Mouse (Mus musculus) MEL (cell line): ENCODE data around the gene Klhdc9. TPM values are rescaled to one million over a fixed set of nuclear protein-coding genes. Genes with fewer than 3 reads are reported as not detected.
A peak's percentile ranks its signal among the peaks of the same experiment; 100 is the strongest.
"Not testable (repeated sequence)": the region's sequence is repeated elsewhere in the genome, so short reads cannot be mapped to it uniquely, and the experiment has no call there.

Experiments used
- DNase-seq: peaks from one replicate; pipeline ENCODE4 v3.0.0; 2011; ENCODE audit warnings: low read depth, low spot score
- H3K27ac ChIP-seq: 2 replicates; pipeline ENCODE4 v1.5.1; 2012; ENCODE audit warnings: low read depth, mild to moderate bottlenecking, control low read depth, low read length, moderate library complexity; ENCODE audit not compliant: control insufficient read depth
- H3K27me3 ChIP-seq, 2 experiments: fragments of 150-350 bp in 1 of 2; sonication (generic) in 1 of 2; 2 replicates each; pipeline ENCODE4 v1.6.1; 2012; ENCODE audit warnings: low read length in 2 of 2, mild to moderate bottlenecking in 2 of 2, improper control_type of control experiment in 1 of 2, moderate library complexity in 1 of 2; ENCODE audit not compliant: insufficient read depth in 2 of 2, control insufficient read depth in 1 of 2
- H3K36me3 ChIP-seq, 2 experiments: 2 replicates each; pipeline ENCODE4 v1.6.1; 2012 to 2014; ENCODE audit warnings: low read length in 2 of 2, improper control_type of control experiment in 1 of 2, inconsistent platforms in 1 of 2, mild to moderate bottlenecking in 1 of 2; ENCODE audit not compliant: insufficient read depth in 2 of 2, control insufficient read depth in 1 of 2
- H3K4me1 ChIP-seq, 2 experiments: fragments of 150-350 bp in 1 of 2; sonication (generic) in 1 of 2; 2 replicates each; pipeline ENCODE4 v1.6.1; 2012; ENCODE audit warnings: low read length in 2 of 2, improper control_type of control experiment in 1 of 2, mild to moderate bottlenecking in 1 of 2; ENCODE audit not compliant: insufficient read depth in 2 of 2, control insufficient read depth in 1 of 2
- H3K4me3 ChIP-seq, 2 experiments: fragments of 150-350 bp in 1 of 2; sonication (generic) in 1 of 2; 2 replicates each; pipeline ENCODE4 v1.5.1; 2012; ENCODE audit warnings: low read depth in 2 of 2, low read length in 2 of 2, mild to moderate bottlenecking in 2 of 2, moderate library complexity in 2 of 2, control low read depth in 1 of 2, improper control_type of control experiment in 1 of 2; ENCODE audit not compliant: control insufficient read depth in 1 of 2, insufficient read depth in 1 of 2
- H3K79me2 ChIP-seq: 2 replicates; pipeline ENCODE4 v1.6.1; 2012; ENCODE audit warnings: mild to moderate bottlenecking, low read length, moderate library complexity; ENCODE audit not compliant: control insufficient read depth, poor library complexity, insufficient read depth
- H3K9ac ChIP-seq: 2 replicates; pipeline ENCODE4 v1.6.1; 2012; ENCODE audit warnings: low read depth, mild to moderate bottlenecking, control low read depth, low read length, moderate library complexity; ENCODE audit not compliant: control insufficient read depth, poor library complexity, severe bottlenecking
- H3K9me3 ChIP-seq: fragments of 150-350 bp; sonication (generic); replicated peaks from 2 replicates; pipeline ENCODE4 v1.6.1; 2012; ENCODE audit warnings: mild to moderate bottlenecking, low read length, improper control_type of control experiment, moderate library complexity; ENCODE audit not compliant: insufficient read depth
- CHD1 ChIP-seq: IDR thresholded peaks from 2 replicates; pipeline ENCODE4 v1.6.1; 2012; ENCODE audit warnings: low read depth, mild to moderate bottlenecking, inconsistent platforms, low read length, improper control_type of control experiment
- CHD2 ChIP-seq: IDR thresholded peaks from 2 replicates; pipeline ENCODE4 v1.6.1; 2011; ENCODE audit warnings: low read length, improper control_type of control experiment
- CTCF ChIP-seq, 3 experiments: IDR thresholded peaks in 2 of 3; conservative IDR thresholded peaks in 1 of 3; 2 replicates each; pipeline ENCODE4 v1.5.1; 2011 to 2012; ENCODE audit warnings: low read length in 3 of 3, low read depth in 2 of 3, mild to moderate bottlenecking in 2 of 3, improper control_type of control experiment in 1 of 3, inconsistent platforms in 1 of 3, mixed read lengths in 1 of 3, moderate library complexity in 1 of 3; ENCODE audit not compliant: control insufficient read depth in 1 of 3, insufficient read depth in 1 of 3, poor library complexity in 1 of 3, severe bottlenecking in 1 of 3
- GABPA ChIP-seq: IDR thresholded peaks from 2 replicates; pipeline ENCODE4 v1.6.1; 2012; ENCODE audit warnings: low read depth, mild to moderate bottlenecking, inconsistent platforms, low read length, improper control_type of control experiment, moderate library complexity
- GATA1 ChIP-seq: IDR thresholded peaks from 2 replicates; pipeline ENCODE4 v1.6.1; 2011; ENCODE audit warnings: low read depth, low read length, improper control_type of control experiment
- KAT2A ChIP-seq: conservative IDR thresholded peaks from 2 replicates; pipeline ENCODE4 v1.6.1; 2012; ENCODE audit warnings: low read depth, low read length, improper control_type of control experiment, inconsistent platforms
- MAFK ChIP-seq: IDR thresholded peaks from 2 replicates; pipeline ENCODE4 v1.6.1; 2011; ENCODE audit warnings: low read depth, mild to moderate bottlenecking, low read length, improper control_type of control experiment, borderline replicate concordance
- MYC ChIP-seq: IDR thresholded peaks from 2 replicates; pipeline ENCODE4 v1.6.1; 2011; ENCODE audit warnings: low read depth, mild to moderate bottlenecking, low read length, improper control_type of control experiment, moderate library complexity
- NRF1 ChIP-seq: IDR thresholded peaks from 2 replicates; pipeline ENCODE4 v1.6.1; 2014; ENCODE audit warnings: low read depth, mild to moderate bottlenecking, inconsistent platforms, low read length, improper control_type of control experiment, moderate library complexity; ENCODE audit not compliant: poor library complexity, insufficient read depth, severe bottlenecking
- POLR2A ChIP-seq, 2 experiments: IDR thresholded peaks; 2 replicates each; pipeline ENCODE4 v1.6.1; 2011 to 2012; ENCODE audit warnings: low read length in 2 of 2, mild to moderate bottlenecking in 2 of 2, control low read depth in 1 of 2, improper control_type of control experiment in 1 of 2, low read depth in 1 of 2, moderate library complexity in 1 of 2; ENCODE audit not compliant: control insufficient read depth in 1 of 2, insufficient read depth in 1 of 2, poor library complexity in 1 of 2
- POLR2AphosphoS2 ChIP-seq: IDR thresholded peaks from 2 replicates; pipeline ENCODE4 v1.6.1; 2011; ENCODE audit warnings: low read length, improper control_type of control experiment
- POLR2AphosphoS5 ChIP-seq: IDR thresholded peaks from 2 replicates; pipeline ENCODE4 v1.6.1; 2012; ENCODE audit warnings: low read depth, borderline replicate concordance, mild to moderate bottlenecking, inconsistent platforms, low read length, moderate library complexity, mixed read lengths
- RAD21 ChIP-seq: IDR thresholded peaks from 2 replicates; pipeline ENCODE4 v1.6.1; 2011; ENCODE audit warnings: mild to moderate bottlenecking, low read depth, low read length, improper control_type of control experiment
- RCOR1 ChIP-seq: IDR thresholded peaks from 2 replicates; pipeline ENCODE4 v1.6.1; 2012; ENCODE audit warnings: low read depth, mild to moderate bottlenecking, inconsistent platforms, low read length, improper control_type of control experiment
- SMC3 ChIP-seq: IDR thresholded peaks from 2 replicates; pipeline ENCODE4 v1.6.1; 2011; ENCODE audit warnings: low read depth, low read length, improper control_type of control experiment
- TBP ChIP-seq: IDR thresholded peaks from 2 replicates; pipeline ENCODE4 v1.8.0; 2011; ENCODE audit warnings: low read depth, low read length, improper control_type of control experiment
- TCF12 ChIP-seq: IDR thresholded peaks from 2 replicates; pipeline ENCODE4 v1.6.1; 2014; ENCODE audit warnings: low read depth, mild to moderate bottlenecking, inconsistent platforms, low read length, improper control_type of control experiment, moderate library complexity
- ZKSCAN1 ChIP-seq: IDR thresholded peaks from 2 replicates; pipeline ENCODE4 v1.6.1; 2012; ENCODE audit warnings: low read depth, mild to moderate bottlenecking, inconsistent platforms, low read length, improper control_type of control experiment, moderate library complexity
- ZNF384 ChIP-seq: IDR thresholded peaks from 2 replicates; pipeline ENCODE4 v1.6.1; 2012; ENCODE audit warnings: low read depth, mild to moderate bottlenecking, inconsistent platforms, low read length, improper control_type of control experiment
- polyA plus RNA-seq, 2 experiments: library from polyadenylated mRNA; stranded (reverse) in 1 of 2; unstranded in 1 of 2; fragments of >175 nt in 1 of 2; fragments of >200 nt in 1 of 2; gene quantifications; 2 replicates each; pipeline versions ENCODE4 v1.2.1 to v1.2.4; 2012; ENCODE audit warnings: low replicate concordance in 2 of 2, low read depth in 1 of 2; ENCODE audit not compliant: insufficient read length in 2 of 2, insufficient read depth in 1 of 2, missing spikeins in 1 of 2
- total RNA-seq: library from RNA; depleted of rRNA; stranded (reverse); fragments of 300-350 nt; gene quantifications from 2 replicates; pipeline ENCODE4 v1.2.3, GENCODE M21; 2012

Gene Klhdc9
- total and polyA plus RNA-seq, 3 experiments, result 0.08 TPM; not detected in 2

DNA sequence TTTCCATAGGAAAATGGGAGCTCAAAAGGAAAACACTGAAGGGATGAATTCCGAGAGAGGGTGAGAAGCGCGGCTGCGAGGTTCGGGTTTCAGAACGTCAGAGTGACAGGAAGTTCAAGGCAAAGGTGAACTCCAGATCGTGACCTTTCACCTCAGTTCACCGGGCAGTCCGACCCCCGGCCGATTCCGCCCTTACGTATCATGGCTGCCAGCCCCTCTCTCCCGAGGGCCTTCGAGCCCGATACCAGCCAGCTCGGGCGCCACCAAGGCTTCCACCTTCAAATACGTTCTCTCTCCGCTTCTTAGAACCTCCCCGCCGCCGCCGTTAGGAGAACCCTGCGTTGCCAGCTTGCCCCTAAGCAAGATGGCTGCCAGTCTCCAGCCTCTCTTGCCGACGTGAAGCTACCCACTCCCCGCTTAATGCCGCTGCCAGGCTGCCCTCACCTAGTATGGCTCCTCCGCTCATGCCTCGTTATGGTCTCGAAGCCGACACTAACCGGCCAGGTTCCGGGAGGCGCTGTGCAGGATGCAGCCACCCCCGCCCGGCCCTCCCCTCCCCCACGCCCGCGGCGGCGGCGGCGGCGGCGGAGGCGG lies 31.7 kb downstream of the Klhdc9 start, which contains the start of gene Dedd (continued):
- 0 out of 2 replicates have a peak, but pooled peaks have one; percentile 10 for TF ChIP-seq MYC
- TF ChIP-seq, all 39 proteins: peak for 20

DNA sequence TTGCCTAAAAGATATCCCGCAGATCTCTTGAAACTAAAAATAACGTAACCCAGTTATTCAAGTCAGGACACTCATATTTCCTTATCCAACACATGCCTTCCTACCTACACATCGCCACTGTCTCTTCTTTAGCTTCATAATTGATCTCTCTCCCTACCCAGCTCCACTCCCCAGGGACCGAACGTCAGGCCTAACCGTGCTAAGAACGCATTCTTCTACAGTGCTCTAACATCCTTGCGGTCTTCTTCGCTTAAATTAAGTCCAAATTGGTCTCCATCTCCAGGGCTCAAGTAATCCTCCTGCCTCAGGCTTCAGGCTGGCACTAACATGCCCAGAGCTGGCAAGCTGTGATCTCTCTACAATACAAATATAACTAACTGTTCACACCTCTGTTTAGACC lies 32.4 kb downstream of the Klhdc9 start:
- Histone ChIP-seq H3K9me3 (no peaks in the 10 kb centered on the region), H3K27me3 (no peaks in the 10 kb centered on the region), H3K4me1 (peaks cover 4 to 11% of the 10 kb centered on the region in 2 experiments; a peak in 3 of 4 replicates), H3K36me3 (peaks cover 0 to 20% of the 10 kb centered on the region in 2 experiments; a peak in 2 of 4 replicates), H3K9ac (peak overlapping the region; percentile 88), H3K79me2 (peaks cover 53% of the 10 kb centered on the region), H3K4me3 (peak overlapping the region; percentile 90 to 93), H3K27ac (peak overlapping the region; percentile 88)
- DNase-seq, result peak; percentile 55
- TF ChIP-seq GATA1 (no peak), CTCF (IDR thresholded peaks at IDR 0.05 in 2 of 3, conservative IDR thresholded peaks at IDR 0.05 in 1 of 3; ENCODE audit: control insufficient read depth in 1 of 3, insufficient read depth in 1 of 3, low read depth in 2 of 3, low read length in 3 of 3, poor library complexity in 1 of 3, severe bottlenecking in 1 of 3) (no peak), CHD2 (no peak), RCOR1 (no peak), TCF12 (no peak), POLR2AphosphoS5 (no peak), CHD1 (no peak), KAT2A (no peak), POLR2A (IDR thresholded peaks at IDR 0.05; ENCODE audit: control insufficient read depth in 1 of 2, insufficient read depth in 1 of 2, low read depth in 1 of 2, low read length in 2 of 2, poor library complexity in 1 of 2) (no peak), MAFK (no peak), POLR2AphosphoS2 (no peak), NRF1 (no peak), SMC3 (no peak), ZKSCAN1 (no peak), RAD21 (no peak), ZNF384 (no peak), TBP (no peak), GABPA (no peak)

DNA sequence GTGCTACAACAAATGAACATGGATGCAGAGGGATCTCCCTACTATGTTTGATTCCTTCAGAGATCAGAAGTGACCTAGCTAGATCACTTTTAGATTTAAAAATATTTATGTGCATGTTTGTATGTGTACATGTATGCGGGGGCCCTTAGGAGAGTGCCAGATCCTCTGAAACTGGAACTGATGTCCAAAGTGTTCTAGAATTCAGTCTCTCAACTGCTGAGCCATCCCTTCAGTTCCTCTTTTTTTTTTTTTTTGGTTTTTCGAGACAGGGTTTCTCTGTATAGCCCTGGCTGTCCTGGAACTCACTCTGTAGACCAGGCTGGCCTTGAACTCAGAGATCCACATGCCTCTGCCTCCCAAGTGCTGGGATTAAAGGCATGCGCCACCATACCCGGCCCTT lies 34.0 kb downstream of the Klhdc9 start:
- peaks cover 48% of the 10 kb centered on the region for H3K79me2 ChIP-seq
- not testable (repeated sequence) for H3K9ac ChIP-seq, H3K27ac ChIP-seq, H3K27me3 ChIP-seq, DNase-seq, H3K9me3 ChIP-seq, H3K4me3 ChIP-seq
- peaks cover 0 to 20% of the 10 kb centered on the region in 2 experiments; a peak in 2 of 4 replicates for H3K36me3 ChIP-seq
- H3K4me1 ChIP-seq, result peaks cover 4 to 11% of the 10 kb centered on the region in 2 experiments; a peak in 3 of 4 replicates
